Mouse (Mus musculus) kidney, adult 9 months (tissue): ENCODE measurements at regions not wholly inside any gene's neighbourhood (a gene's known extent, or its start where the extent isn't known, plus 50 kb on each side); places are given as distances from the start of the nearest gene placed in this dataset.

Source experiments
- DNase-seq: peaks from one replicate; pipeline ENCODE4 v3.0.0; 2022

DNA sequence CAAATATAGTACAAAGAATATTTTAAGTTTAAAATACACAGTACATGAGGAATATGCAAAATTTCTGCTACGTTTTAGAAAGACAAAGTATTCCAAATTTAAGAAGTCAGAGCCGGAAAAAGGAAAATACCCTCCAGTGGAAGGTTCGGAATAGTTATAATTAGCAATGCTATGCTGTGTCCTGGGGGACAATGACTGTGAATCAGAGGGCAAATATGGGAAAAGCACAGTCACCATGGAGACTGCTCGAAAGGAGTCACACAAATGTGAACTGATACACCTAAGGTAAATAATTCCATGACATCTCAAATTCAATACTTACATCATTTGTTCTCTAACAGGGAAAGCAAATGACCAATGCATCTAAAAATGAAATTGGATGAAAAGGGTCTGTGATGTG lies 707.0 kb upstream of the Nectin3 start:
- no peak for DNase-seq

- no peak for DNase-seq
These were observed 706.5 kb upstream of the Nectin3 start for GRCm38 (mm10) chr16:47204672-47205307.

DNA sequence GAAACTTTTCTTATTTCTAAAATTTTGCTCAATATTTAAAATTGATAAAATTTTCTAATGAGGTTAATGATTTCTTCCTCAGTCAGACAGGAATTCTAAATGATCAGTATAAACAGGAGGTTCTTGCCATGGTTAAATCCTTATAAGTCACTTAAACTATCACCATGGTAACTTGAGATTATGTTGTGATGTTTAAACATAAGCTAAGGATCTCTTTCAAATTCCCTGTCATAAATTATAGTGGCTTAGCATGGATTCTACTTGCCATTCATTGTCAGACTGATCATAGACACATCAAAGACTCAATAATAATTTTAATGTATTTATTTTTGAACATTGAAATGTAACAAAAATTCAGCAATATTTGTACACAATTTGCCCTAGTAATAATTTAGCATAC lies 705.7 kb upstream of the Nectin3 start:
- no peak for DNase-seq

GRCm38 (mm10) chr16:47171444-47172182 lies 673.3 kb upstream of the Nectin3 start:
- peak; percentile 83 for DNase-seq

GRCm38 (mm10) chr16:47164573-47164972 lies 666.2 kb upstream of the Nectin3 start:
- no peak for DNase-seq
